Mouse (Mus musculus) kidney, adult 2 months (tissue): ENCODE measurements around the gene Iqcn.

Source experiments
- CTCF ChIP-seq: fragments of 200-500 bp; conservative IDR thresholded peaks from 2 replicates; pipeline ENCODE4 v1.5.1; 2011; ENCODE audit warnings: low read depth, mild to moderate bottlenecking, control low read depth, low read length, moderate library complexity, mixed read lengths; ENCODE audit not compliant: insufficient read depth, insufficient read length
- POLR2A ChIP-seq: fragments of 200-500 bp; IDR thresholded peaks from one replicate; pipeline ENCODE4 v1.6.1; 2011; ENCODE audit warnings: low read depth, low read length, control low read depth

GRCm38 (mm10) chr8:70659604-70660272 lies 43.5 kb upstream of the Iqcn start:
- TF ChIP-seq CTCF (no peak), POLR2A (peak; percentile 51)
